Mouse (Mus musculus) hindbrain, embryonic 12.5 days (tissue): ENCODE results near the gene Lbh. TPM values are rescaled to one million over a fixed set of nuclear protein-coding genes. Genes with fewer than 3 reads are reported as not detected.

Experiments
- ATAC-seq: fragments of 200-750 bp; cut with Nextera tagmentation; 2 replicates; pipeline ENCODE4 v1.8.0; 2017; ENCODE audit warnings: moderate TSS enrichment; ENCODE audit not compliant: low FRiP score
- H3K27ac ChIP-seq: fragments of 300-500 bp; sonication (generic); 2 replicates; pipeline ENCODE4 v1.5.1; 2016; ENCODE audit warnings: mild to moderate bottlenecking
- H3K27me3 ChIP-seq: fragments of 300-500 bp; sonication (generic); 2 replicates; pipeline ENCODE4 v1.6.1; 2016; ENCODE audit warnings: mild to moderate bottlenecking
- H3K36me3 ChIP-seq: fragments of 300-500 bp; sonication (generic); 2 replicates; pipeline ENCODE4 v1.6.1; 2016; ENCODE audit warnings: mild to moderate bottlenecking
- H3K4me1 ChIP-seq: fragments of 300-500 bp; sonication (generic); 2 replicates; pipeline ENCODE4 v1.6.1; 2016
- H3K4me2 ChIP-seq: fragments of 300-500 bp; sonication (generic); replicated peaks from 2 replicates; pipeline ENCODE4 v1.6.1; 2016; ENCODE audit warnings: mild to moderate bottlenecking
- H3K4me3 ChIP-seq: fragments of 300-500 bp; sonication (generic); 2 replicates; pipeline ENCODE4 v1.5.1; 2016; ENCODE audit warnings: mild to moderate bottlenecking
- H3K9ac ChIP-seq: fragments of 300-500 bp; sonication (generic); 2 replicates; pipeline ENCODE4 v1.6.1; 2016; ENCODE audit warnings: mild to moderate bottlenecking, moderate library complexity
- H3K9me3 ChIP-seq: fragments of 300-500 bp; sonication (generic); replicated peaks from 2 replicates; pipeline ENCODE4 v1.6.1; 2016; ENCODE audit warnings: mild to moderate bottlenecking
- WGBS: fragments of 180-500 bp; shearing (Covaris S2); methylation state at CpG from one replicate; pipeline ENCODE4 v1.1.7; 2016; 5-methylcytosine and 5-hydroxymethylcytosine counted together
- polyA plus RNA-seq: library from polyadenylated mRNA; unstranded; fragments of >200 nt; fragmentation: Nextera tagmentation; extraction: Ambion mirVana; gene quantifications from 2 replicates; pipeline ENCODE4 v1.2.1, GENCODE M21; 2016

Gene Lbh
- polyA plus RNA-seq, 1 experiment from 2014 or later, result 4.3 TPM

- Histone ChIP-seq H3K4me2 (no peak overlapping the region), H3K27me3 (no peaks in the 10 kb centered on the region), H3K36me3 (peaks cover 21% of the 10 kb centered on the region), H3K27ac (no peak overlapping the region), H3K4me3 (no peak overlapping the region), H3K9ac (no peak overlapping the region), H3K4me1 (peaks cover 43% of the 10 kb centered on the region), H3K9me3 (no peaks in the 10 kb centered on the region)
- WGBS, result 93% methylated on average over 8 of the region's 8 CpGs
- no peak for ATAC-seq
Measured at GRCm38 (mm10) chr17:72926994-72927393, 8.9 kb downstream of the Lbh start.

- 0 out of 2 replicates have a peak, but pooled peaks cover 4% of the 10 kb centered on the region for H3K9me3 ChIP-seq
- H3K27me3 ChIP-seq, result no peaks in the 10 kb centered on the region
- peaks cover 10% of the 10 kb centered on the region for H3K4me1 ChIP-seq
- no peak overlapping the region for H3K27ac ChIP-seq
- no peak overlapping the region for H3K4me3 ChIP-seq
- ATAC-seq, result no peak
- H3K4me2 ChIP-seq, result no peak overlapping the region
- peaks cover 26% of the 10 kb centered on the region for H3K36me3 ChIP-seq
- WGBS, result 89% methylated on average over 4 of the region's 4 CpGs
- H3K9ac ChIP-seq, result no peak overlapping the region
Measured at GRCm38 (mm10) chr17:72933116-72933515, 15.0 kb downstream of the Lbh start.

- Histone ChIP-seq H3K4me1 (peaks cover 10% of the 10 kb centered on the region), H3K9ac (no peak overlapping the region), H3K4me2 (no peak overlapping the region), H3K4me3 (no peak overlapping the region), H3K27me3 (no peaks in the 10 kb centered on the region), H3K27ac (no peak overlapping the region), H3K9me3 (0 out of 2 replicates have a peak, but pooled peaks cover 4% of the 10 kb centered on the region), H3K36me3 (peaks cover 28% of the 10 kb centered on the region)
- 41% methylated on average over 2 of the region's 2 CpGs for WGBS
- no peak for ATAC-seq
Measured at GRCm38 (mm10) chr17:72934146-72934545, 16.0 kb downstream of the Lbh start.

- Histone ChIP-seq H3K9me3 (0 out of 2 replicates have a peak, but pooled peaks cover 4% of the 10 kb centered on the region), H3K36me3 (peaks cover 30% of the 10 kb centered on the region), H3K4me1 (peaks cover 10% of the 10 kb centered on the region), H3K27ac (no peak overlapping the region), H3K4me3 (no peak overlapping the region), H3K4me2 (no peak overlapping the region), H3K9ac (no peak overlapping the region), H3K27me3 (no peaks in the 10 kb centered on the region)
- no peak for ATAC-seq
- WGBS, result 41% methylated on average over 3 of the region's 3 CpGs
Measured at GRCm38 (mm10) chr17:72934653-72935052, 16.5 kb downstream of the Lbh start.

DNA sequence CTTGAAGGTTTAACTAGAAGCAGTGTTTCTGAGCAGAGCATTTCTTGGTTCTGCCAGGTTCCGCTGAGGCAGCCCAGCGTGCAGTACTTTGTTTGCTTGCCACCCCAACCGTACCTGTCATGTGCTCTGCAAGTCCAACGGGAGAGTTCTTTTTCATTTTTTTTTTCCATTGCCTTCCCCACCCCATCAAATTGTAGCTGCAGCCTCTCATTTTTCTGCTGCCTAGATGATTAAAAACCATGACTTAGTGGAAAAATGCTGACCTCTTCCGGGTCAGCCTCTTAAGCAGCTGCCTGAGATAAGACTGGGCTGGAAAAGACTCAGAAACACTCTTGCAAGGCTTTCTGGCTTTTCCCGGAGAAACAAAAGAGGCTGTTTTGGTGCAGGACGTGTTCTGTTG is 17.8 kb downstream of the Lbh start:
- Histone ChIP-seq H3K36me3 (peaks cover 35% of the 10 kb centered on the region), H3K27me3 (no peaks in the 10 kb centered on the region), H3K4me3 (no peak overlapping the region), H3K4me1 (peaks cover 10% of the 10 kb centered on the region), H3K9me3 (0 out of 2 replicates have a peak, but pooled peaks cover 4% of the 10 kb centered on the region), H3K9ac (no peak overlapping the region), H3K4me2 (no peak overlapping the region), H3K27ac (no peak overlapping the region)
- 74% methylated on average over 7 of the region's 7 CpGs for WGBS
- ATAC-seq, result no peak

DNA sequence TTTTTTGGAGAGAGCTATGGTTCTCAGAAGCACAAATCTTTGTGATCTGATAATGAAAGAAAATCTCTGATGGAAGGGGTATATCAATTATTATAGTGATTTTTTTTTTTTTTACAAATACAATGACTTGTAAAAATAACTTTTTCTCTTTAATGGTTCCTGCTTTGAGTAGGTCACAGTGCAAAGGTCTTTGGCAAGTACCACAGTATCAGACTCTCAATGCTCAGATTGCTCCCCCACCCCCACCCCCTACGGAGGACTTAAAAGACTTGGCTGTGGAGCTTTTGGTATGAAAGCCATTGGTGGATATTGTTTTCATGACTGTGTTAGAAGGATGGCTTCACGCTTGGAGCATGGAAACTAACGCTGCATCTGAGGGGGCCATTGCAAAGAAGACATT is 18.2 kb downstream of the Lbh start:
- Histone ChIP-seq H3K9ac (no peak overlapping the region), H3K4me1 (peaks cover 10% of the 10 kb centered on the region), H3K4me3 (no peak overlapping the region), H3K27me3 (no peaks in the 10 kb centered on the region), H3K36me3 (peaks cover 40% of the 10 kb centered on the region), H3K4me2 (no peak overlapping the region), H3K27ac (no peak overlapping the region), H3K9me3 (0 out of 2 replicates have a peak, but pooled peaks cover 4% of the 10 kb centered on the region)
- ATAC-seq, result no peak
- WGBS, result 70% methylated on average over 3 of the region's 3 CpGs

DNA sequence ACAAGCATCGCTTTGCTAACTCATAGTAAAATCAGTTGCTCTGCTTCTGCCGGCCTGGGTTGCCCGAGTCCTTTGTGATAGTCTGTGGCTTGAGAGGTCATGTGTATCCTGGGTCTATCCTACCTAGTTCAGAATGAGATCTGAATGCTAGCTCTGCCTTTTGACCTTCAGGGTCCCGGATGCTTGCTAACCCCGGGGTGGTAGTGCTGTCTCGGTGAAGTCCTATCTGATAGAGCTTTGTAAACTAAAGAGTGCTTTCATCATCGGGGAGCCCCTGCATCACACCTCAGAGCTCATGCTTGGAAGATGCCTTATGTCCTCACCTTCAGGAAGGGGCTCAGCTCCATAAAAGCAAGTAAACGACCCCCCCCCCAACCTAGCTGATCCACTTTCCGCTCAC is 19.1 kb downstream of the Lbh start:
- H3K36me3 ChIP-seq, result peaks cover 46% of the 10 kb centered on the region
- no peak overlapping the region for H3K4me3 ChIP-seq
- WGBS, result 94% methylated on average over 9 of the region's 9 CpGs
- no peaks in the 10 kb centered on the region for H3K27me3 ChIP-seq
- H3K4me1 ChIP-seq, result peaks cover 10% of the 10 kb centered on the region
- H3K9ac ChIP-seq, result no peak overlapping the region
- no peak overlapping the region for H3K27ac ChIP-seq
- ATAC-seq, result no peak
- 0 out of 2 replicates have a peak, but pooled peaks cover 4% of the 10 kb centered on the region for H3K9me3 ChIP-seq
- H3K4me2 ChIP-seq, result no peak overlapping the region

DNA sequence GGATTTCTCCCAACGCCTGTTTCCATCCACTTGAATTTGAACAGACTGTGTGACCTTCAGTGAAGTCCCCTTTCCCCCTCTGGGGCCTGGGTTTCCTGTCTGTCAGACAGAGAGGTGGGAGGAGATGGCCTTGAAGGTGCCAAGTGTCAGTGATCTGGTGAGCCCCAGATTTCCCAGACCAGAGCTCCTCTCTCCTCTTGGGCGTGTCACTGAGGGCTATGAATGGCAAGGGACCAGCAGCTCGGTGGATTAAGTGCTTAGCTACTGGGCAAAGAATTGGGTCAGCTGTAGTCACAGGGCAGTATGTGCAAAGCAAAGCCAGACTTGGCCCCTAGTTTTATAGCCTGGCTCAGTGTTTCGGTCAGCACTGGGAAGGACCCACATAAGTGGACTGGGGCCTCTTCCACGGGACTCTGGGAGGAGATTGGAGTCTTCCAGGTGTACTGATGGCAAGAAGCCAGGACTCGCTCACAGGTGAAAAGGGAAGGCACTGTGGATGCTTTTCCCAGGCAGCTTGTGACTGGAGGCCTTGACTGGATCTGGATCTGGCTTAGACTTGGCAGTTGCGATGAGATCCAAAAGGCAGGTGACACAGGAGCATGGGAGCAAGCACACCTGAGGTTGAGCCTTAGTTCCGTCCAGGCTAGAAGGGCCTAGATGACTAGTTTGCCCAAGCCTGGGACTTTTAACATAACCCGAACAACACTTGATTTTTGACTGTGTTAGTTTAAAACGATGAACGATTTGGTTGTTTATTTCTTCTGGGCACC is 20.1 kb downstream of the Lbh start:
- Histone ChIP-seq H3K9ac (no peak overlapping the region), H3K4me1 (peaks cover 10% of the 10 kb centered on the region), H3K27ac (no peak overlapping the region), H3K9me3 (no peaks in the 10 kb centered on the region), H3K27me3 (no peaks in the 10 kb centered on the region), H3K4me3 (no peak overlapping the region), H3K4me2 (no peak overlapping the region), H3K36me3 (peaks cover 46% of the 10 kb centered on the region)
- 94% methylated on average over 11 of the region's 11 CpGs for WGBS
- no peak for ATAC-seq

GRCm38 (mm10) chr17:72938871-72939568 is 20.9 kb downstream of the Lbh start:
- WGBS, result 92% methylated on average over 15 of the region's 15 CpGs
- H3K4me3 ChIP-seq, result no peak overlapping the region
- no peak overlapping the region for H3K9ac ChIP-seq
- no peak overlapping the region for H3K4me2 ChIP-seq
- H3K27me3 ChIP-seq, result no peaks in the 10 kb centered on the region
- peaks cover 46% of the 10 kb centered on the region for H3K36me3 ChIP-seq
- H3K4me1 ChIP-seq, result peaks cover 10% of the 10 kb centered on the region
- ATAC-seq, result no peak
- no peak overlapping the region for H3K27ac ChIP-seq
- no peaks in the 10 kb centered on the region for H3K9me3 ChIP-seq

- WGBS, result 85% methylated on average over 6 of the region's 6 CpGs
- H3K27me3 ChIP-seq, result no peaks in the 10 kb centered on the region
- peaks cover 46% of the 10 kb centered on the region for H3K36me3 ChIP-seq
- H3K4me3 ChIP-seq, result no peak overlapping the region
- no peak overlapping the region for H3K9ac ChIP-seq
- no peak overlapping the region for H3K4me2 ChIP-seq
- H3K4me1 ChIP-seq, result peaks cover 8% of the 10 kb centered on the region; the same call in 1 of the 2 replicates
- no peak for ATAC-seq
- H3K27ac ChIP-seq, result no peak overlapping the region
- no peaks in the 10 kb centered on the region for H3K9me3 ChIP-seq
Measured at GRCm38 (mm10) chr17:72939569-72939899, 21.4 kb downstream of the Lbh start.

GRCm38 (mm10) chr17:72944368-72944767 is 26.3 kb downstream of the Lbh start:
- no peak overlapping the region for H3K4me2 ChIP-seq
- H3K4me1 ChIP-seq, result no peaks in the 10 kb centered on the region
- H3K27ac ChIP-seq, result no peak overlapping the region
- no peaks in the 10 kb centered on the region for H3K9me3 ChIP-seq
- peaks cover 33% of the 10 kb centered on the region for H3K36me3 ChIP-seq
- H3K27me3 ChIP-seq, result no peaks in the 10 kb centered on the region
- no peak for ATAC-seq
- 91% methylated on average over 5 of the region's 5 CpGs for WGBS
- no peak overlapping the region for H3K9ac ChIP-seq
- H3K4me3 ChIP-seq, result no peak overlapping the region

GRCm38 (mm10) chr17:72947111-72947859 is 29.2 kb downstream of the Lbh start:
- no peaks in the 10 kb centered on the region for H3K27me3 ChIP-seq
- H3K4me1 ChIP-seq, result no peaks in the 10 kb centered on the region
- no peak overlapping the region for H3K27ac ChIP-seq
- H3K4me2 ChIP-seq, result no peak overlapping the region
- H3K9ac ChIP-seq, result no peak overlapping the region
- H3K9me3 ChIP-seq, result no peaks in the 10 kb centered on the region
- 76% methylated on average over 6 of the region's 6 CpGs for WGBS
- no peak for ATAC-seq
- no peak overlapping the region for H3K4me3 ChIP-seq
- H3K36me3 ChIP-seq, result peaks cover 4% of the 10 kb centered on the region; the same call in 1 of the 2 replicates
